Mouse (Mus musculus) lung, postnatal 4 days (tissue): ENCODE data around the gene Egfl8.

Experiments
- DNase-seq, 2 experiments: peaks; one replicate each; pipeline ENCODE4 v3.0.0; 2021

Gene Egfl8

DNA sequence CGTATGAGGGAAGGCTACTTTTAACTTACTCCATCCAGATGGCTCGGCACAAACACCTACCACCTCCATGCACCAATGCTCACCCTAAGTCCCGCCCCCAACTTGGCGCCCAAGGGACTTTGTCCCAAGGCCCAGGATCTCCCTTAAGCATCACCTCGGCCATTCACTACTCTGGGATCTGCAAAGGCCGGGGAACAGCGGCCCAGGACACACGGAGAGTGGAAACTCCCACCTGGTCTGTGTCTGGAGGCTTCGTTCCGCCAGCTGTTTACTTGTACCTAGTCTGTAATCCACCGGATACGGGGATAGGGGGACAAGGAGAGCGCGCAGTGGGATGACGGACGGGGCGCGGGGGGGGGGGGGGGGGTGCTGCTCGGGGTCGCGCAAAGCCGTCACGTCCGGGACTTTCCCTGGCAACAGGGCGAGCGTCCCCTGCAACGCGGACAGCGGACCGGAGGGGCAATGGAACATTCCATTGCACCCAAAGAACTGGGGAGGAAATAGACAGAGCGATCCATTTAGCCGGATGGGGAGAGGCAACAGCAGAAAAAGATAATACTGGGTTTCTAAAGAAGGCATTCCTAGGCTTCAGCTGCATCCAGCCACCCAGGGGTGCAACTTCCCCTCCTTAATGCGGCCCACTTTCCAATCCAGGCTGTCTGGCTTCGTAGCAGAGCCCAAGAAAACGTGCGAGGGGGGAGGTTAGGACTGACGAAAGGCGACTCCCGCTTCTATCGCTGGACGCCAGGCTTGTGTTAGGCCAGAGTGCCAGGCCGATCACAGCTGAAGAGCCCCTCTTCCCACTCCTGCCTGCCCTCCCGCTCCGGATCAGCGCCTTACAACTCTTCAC, 11.5 kb upstream of the Egfl8 start:
- peak; percentile 89 to 93 for DNase-seq

DNA sequence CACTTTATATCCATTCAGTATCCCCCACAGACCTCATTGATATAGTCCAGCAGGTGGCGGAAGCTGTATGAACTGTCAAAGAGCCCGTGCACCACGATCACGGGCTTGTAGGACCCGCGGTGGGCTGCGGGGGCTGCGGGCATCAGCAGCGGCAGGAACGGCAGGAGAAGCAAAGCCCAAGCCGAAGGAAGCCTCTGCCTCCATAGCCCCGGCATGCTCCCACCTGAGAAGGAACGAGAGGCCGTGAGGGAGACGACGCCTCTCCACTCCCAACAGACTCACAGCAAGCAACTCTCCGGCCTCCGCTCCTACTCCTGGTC, 11.0 kb upstream of the Egfl8 start:
- peak; percentile 43 to 55 for DNase-seq

DNA sequence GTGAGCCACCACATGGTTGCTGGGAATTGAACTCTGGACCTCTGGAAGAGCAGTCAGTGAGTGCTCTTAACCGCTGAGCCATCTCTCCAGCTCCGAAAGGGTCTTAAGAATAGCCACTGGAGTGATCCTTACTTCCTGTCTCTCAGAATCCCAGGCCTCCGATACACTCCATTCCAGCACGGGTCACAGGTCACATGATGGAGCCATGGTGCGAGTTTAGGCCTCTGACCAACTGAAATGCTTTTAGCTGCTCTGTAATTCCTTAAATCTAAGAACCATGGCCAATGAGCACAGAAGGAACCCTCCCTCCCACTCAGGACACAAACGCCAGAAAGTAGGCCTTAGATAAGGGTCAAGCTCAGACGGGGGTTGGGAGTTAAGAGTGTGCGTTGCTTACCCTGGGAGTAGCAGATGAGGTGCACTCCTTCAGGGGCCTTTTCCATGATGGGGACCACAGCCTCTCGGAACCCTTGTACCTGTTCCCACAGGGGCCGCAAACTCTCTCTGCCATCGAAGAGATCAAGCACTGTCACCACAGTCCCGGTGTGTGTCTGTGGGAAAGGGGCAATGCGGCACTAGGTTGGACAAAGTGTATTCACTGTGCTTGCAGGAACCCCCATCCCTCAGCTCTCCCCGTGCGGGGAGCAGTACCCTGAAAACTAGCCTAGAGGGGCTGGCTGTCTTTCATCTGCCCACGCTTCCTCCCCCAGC, 10.4 kb upstream of the Egfl8 start:
- no peak for DNase-seq

DNA sequence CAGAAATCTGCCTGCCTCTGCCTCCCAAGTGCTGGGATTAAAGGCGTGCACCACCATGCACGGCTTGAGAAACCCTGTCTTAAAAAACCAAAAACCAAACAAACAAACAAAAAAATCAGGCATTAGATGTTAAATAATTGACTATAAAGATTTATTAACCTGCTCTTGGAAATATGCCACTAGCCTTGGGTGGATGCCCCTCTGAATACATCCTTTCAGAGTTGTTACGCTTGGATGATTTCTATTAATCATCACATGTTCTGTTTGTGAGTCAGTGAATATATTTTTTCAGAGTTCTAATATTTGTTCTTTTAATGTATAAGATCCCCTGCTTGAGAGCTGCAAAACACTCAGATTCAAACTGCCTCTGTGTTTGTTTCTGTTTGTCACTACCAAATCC, 9.2 kb upstream of the Egfl8 start:
- DNase-seq: no peak

DNA sequence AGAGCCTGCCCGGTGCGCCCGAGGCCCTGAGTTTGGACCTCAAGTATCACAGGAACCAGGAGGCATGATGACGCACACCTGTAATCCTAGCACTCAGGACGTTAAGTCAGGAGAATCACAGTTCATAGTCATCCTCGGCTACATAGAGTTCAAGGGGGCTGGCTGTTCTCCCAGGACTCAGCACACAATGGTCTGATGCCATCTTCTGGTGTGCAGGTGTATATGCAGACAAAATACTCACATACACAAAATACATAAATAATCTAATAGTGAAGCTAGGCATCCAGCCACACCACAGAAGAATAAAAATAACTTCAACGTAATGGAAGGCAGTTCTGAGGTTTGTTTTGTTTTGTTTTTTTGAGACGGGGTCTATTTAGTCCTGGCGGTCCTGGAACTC, 7.4 kb upstream of the Egfl8 start:
- no peak for DNase-seq

DNA sequence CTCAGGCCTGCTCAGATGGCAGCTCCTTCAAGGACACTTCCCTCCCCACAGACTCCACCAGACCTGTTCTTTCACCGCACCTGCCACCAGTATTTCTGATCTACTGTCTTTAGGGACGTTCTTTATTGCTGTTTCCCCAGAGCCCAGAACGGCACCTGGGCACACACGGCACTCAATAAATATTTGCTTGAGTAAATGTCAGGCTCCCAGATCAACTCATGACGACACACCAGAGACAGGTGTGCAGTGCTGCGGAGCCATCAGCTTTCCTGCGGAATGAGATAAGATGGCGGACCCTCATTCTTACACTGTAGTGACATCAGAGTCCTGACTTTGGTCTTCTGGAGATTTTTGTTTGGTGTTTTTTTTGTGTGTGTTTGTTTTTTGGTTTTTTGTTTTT, 5.2 kb upstream of the Egfl8 start:
- no peak for DNase-seq

DNA sequence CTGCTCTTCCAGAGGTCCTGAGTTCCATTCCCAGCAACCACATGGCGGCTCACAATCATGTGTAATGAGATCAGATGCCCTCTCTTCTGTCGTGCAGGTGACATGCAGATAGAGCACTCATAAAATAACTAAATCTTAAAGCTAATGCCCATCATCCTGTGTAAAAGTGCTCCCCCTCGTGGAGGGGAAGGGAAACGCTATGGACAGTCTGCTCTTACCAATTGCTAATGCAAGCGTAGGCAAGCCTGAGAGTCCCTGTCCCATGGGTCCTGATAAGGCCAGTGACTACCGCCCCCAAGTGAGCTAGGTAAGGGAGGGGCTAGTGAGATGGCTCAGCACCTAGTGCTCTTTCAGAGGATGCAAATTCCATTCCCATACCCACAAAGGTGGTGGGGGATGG, 3.2 kb upstream of the Egfl8 start:
- DNase-seq: peak; percentile 63 to 84

DNA sequence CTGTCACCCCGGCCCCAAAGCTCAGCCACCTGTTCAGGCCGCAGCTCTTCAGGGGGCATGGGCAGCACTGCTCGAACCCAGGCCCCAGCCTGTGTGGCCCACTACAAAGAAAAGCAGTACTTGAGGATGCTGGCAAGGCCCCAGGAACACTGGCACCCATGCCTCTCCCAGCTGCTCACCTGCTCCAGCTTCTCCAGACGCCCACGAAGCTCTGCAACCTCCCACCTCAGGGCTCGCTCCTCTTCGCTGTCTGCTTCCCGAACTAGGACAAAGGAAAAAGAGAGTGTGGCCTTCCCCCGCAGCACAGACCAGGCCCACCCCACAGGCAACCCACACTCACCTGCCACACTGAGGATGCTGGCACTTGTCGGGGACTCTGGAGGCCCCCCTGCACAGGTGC, 1.9 kb downstream of the Egfl8 start:
- DNase-seq: peak in 1 of 2 experiments; percentile 21

DNA sequence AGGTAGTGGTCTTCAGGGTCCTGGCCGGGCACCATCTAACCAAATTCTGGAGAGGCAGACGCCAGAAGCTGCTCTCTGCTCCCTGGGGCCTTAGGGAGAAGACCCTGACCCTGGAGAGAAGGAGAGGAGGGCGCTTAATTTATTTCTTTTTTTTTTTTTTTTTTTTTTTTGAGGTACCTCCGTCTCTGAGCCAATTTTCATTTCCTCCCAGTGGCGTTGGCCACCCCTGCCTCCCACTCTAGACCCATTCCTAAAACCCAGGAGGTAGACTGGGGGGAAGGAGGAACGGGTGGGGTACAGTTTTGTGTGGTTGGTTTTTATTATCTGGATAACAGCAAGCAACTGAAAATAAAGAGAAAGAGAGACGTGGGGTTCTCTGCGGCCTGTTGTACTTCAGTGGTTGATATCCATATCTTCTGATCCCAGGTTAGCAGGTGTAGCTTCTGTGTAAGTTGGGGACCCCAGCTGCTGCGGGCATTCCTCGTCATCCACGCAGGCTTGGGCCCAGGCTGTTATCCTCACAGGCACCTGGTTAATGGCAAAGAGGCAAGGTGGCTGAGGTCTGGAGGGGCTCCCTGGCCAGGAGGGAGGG, 2.6 kb downstream of the Egfl8 start:
- DNase-seq: no peak

DNA sequence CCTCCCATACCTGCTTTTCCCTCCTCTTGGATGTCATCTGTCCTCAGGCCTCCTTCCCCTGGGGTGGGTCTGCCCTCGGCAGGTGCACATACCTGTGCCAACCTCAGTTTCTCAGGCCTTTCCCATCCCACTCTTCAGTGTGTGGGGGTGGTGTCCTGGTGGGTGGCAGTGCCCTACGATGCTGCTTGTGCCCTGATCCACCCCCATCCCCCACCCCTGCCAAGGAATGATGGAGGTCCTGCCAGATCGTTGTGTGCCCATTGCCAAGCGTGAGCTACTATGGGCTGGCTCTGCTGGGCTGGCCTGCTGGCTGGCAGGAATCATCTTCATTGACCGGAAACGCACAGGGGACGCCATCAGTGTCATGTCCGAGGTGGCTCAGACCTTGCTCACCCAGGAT, 4.7 kb downstream of the Egfl8 start:
- no peak for DNase-seq

DNA sequence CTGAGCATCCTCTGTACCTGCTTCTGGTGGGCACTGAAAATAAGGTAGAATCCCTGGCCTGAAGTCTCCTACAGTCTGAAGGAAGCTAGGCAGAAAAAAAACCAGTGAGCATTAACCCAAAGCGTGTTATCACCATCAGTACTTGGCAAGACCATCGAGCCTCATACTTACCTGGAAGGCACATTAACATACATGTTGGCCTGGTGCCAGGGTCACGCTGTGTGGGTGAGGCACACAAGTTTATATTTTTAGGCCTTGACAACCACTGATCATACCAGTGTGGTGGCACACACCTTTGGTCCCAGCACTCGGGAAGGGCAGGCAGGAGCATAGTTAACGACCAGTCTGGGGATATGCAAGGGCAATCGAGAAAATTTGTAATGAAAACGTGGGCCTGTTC, 7.8 kb downstream of the Egfl8 start:
- DNase-seq: no peak

DNA sequence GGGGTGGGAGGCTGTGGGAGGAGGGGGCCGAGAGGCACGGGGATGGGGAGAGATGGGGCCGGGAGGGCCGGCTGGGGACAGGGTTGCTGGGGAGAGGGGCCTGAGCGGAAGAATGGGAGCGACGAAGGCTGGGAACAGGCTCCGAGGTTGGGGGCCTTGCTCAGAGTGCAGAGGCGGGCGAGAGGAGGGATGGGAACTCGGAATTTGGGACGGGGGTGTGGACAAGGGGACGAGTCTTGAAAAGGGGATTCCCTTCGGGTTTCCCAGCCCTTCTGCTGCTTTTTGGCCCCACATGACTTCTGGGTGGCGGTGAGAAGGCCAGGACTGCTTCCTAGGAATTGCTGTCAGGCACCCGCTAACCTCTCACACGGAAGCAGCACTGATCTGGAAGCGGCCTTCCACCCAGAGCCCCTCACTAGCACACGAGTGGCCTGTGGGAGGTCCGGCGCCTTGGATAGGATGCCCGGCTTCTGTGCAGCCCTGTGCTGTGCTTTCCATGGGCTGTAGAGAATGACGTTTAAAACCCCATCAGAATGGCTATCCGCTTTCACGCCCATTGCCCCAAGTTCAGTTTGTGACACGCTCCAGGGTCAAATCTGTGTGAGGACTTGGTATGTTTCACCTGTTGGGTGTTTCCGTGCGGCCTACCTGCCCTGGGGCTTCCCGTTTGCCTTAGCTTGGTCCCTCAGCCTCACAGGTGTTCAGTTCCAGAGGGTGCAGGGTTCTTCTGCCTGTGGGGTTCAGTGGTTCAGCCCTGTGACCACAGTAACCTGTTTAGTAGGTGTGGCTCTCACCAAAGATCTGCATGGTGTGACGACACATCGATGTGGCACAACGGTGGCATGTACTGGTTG, 9.4 kb downstream of the Egfl8 start:
- DNase-seq: peak in 1 of 2 experiments; percentile 54

DNA sequence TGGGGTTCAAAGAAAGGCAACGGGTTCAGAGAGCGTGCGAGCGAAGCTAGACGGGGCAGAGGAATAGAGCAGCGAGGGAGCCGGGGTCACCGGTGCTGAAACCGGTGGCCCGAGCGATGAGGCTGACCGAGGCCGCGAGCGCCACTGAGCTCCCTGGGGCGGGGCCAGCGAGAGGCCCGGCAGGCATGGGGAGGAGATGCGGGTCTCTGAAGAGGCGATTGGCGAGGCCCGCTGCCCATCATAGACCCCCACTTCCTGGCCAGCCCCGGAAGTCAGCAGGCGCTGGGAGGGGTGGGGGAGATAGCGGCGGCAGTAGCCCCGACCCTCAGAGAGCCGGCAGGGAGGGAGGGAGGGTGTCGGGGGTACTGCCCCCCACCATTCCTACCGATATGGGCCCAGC, 10.2 kb downstream of the Egfl8 start:
- DNase-seq: peak; percentile 98

DNA sequence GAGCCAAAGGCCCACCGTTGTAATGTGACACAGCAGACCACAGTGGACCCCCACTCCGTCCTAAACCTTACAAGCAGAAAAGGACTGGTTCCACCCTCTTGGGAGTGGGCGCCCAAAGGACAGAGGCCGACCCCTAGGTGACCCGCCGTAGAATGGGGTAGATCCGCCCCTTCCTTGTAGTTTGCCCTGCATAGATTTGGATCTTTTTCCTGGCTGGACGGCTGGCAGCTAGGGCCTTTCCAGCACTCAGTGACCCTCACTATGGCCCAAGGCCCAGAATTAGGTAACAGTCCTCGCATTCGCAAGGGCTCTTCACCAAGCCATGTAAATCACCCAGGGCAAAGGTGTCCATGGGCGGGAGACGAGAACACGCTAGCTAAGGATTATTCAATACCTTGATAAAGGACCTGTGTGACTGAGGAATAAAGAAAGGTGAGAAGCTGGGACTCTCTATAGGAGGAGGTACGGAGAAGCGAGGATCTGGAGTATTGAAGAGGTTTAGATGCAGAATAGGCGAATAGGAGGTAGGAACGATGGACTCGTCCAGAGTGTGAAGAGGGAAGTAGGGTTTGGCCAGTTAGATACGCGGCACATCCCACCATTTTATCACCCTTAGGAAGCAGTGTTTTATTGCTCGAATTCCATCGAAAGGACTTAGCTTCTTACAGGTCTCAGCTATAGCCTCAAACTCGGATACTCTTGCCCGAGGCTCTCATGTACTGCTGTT, 11.1 kb downstream of the Egfl8 start:
- DNase-seq: peak; percentile 70 to 80

DNA sequence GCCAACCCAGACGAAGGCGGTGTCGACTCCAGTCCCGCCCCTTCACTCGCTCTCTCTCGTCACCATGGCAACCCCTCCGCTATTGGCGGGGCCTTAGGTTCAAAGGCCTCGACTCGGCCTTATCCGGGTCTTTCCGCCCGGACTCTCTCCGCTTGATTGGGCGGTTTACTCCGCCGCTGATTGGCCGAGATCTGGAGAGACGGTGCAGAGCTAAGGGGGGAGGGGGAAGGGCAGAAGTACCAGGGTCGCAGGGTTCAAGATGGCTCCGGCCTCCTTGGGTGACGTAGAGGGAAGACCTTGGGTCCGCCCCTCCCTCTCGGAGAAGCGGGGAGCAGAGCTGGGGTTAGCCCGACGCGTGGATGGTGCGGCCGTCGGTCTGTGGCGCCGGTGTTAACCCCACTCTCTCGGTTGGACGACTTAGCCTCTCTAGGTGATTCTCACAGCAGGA, 11.7 kb downstream of the Egfl8 start, which contains the start of gene Agpat1:
Gene Agpat1, plus strand, starts transcription at position 202 of the 448 bp plus-strand sequence.
- DNase-seq: peak; percentile 99

DNA sequence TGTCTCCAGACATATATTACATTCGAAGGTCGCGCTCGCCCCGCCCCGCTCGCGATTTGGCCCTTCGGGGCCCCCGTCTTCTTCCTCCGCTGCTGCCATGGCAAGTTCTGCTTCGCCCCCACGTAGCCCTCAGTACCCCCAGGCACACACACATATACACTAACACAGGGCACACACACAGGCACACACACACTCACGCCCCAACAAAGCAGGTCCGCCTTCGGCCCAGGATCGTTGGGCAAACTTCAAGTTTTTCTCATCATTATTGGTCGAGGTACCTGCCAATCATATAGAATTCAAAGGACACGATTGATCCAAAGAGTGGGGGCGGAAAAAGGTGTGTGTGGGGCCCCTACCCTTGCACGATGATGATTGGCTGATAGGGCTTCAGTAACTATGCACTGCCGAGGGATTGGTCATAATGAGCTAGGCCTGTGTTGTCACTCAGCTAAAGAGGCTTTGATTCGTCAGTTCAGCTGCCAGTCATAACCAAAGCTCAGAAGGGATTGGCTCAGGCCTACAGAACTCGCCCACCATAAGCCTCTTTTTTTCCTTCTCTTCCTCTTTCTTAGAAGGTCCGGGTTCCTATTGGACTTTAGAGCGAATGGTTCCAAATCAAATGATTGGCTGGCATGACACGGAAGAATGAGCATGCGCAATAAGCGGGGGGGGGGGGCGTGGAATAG, 12.3 kb downstream of the Egfl8 start, which contains the start of gene Rnf5:
Gene Rnf5, minus strand, starts transcription at position 316 of the 686 bp plus-strand sequence.
- peak; percentile 96 to 99 for DNase-seq

DNA sequence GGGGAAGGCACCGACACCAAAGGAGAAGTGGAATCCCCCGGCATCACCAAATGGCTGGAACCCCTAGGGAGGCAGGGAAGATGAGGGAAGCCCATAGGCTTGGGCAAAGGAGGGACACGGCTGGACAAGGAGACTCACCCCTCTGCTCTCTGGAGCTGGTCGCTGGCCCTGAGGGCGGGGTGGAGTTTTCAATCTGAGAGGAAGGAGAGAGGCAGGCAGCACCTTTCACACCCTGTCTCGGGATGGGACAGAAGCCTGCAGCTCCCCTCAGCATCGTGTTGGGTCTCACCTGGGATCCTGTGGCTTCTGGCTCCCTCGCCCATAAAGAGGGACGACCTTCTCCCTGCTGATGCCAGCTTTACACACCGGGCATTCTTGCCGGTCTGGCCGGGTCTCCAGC, 14.0 kb downstream of the Egfl8 start:
- DNase-seq: peak in 1 of 2 experiments; percentile 38

DNA sequence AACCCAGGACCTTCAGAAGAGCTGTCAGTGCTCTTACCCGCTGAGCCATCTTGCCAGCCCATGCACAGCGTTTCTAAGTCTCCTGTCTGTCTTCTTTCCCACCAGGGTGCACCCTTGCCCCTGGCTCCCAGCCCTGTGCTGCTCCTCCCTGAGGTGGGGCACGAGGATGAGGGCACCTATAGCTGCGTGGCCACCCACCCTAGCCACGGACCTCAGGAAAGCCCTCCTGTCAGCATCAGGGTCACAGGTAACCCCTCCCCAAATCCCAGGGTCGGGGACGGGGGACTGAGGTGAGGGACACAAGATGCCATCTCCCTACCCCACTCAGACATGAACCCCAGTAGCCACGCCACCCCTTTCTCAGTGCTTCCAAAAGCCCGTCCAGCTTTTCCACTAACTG, 15.9 kb downstream of the Egfl8 start:
- DNase-seq: peak in 1 of 2 experiments; percentile 33

DNA sequence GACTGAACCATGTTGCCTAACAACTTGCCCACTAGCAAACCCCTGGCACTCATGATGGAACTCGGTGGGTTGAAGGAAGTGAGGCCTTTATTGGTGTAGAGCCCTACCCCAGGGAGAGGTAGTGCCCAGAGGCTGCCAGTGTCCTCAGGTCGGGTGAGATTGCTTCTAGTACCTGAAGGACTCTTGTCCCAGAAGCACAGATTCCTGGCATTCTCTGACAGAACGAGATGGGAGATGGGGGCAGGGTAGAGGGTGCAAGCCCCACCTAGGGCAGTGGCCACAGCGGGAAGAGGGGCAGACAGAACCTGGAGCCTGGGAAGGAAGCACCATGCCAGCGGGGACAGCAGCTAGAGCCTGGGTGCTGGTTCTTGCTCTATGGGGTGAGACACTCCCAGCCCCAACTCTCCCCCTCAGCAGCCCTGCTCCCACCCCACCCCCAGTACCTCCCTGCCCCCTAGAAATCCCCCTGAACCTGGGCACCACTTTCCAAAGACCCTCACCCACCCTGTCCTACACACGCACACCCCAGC, 18.1 kb downstream of the Egfl8 start, which contains the start of gene Ager:
Gene Ager, plus strand, starts transcription at position 297 of the 530 bp plus-strand sequence.
- peak; percentile 73 to 85 for DNase-seq

DNA sequence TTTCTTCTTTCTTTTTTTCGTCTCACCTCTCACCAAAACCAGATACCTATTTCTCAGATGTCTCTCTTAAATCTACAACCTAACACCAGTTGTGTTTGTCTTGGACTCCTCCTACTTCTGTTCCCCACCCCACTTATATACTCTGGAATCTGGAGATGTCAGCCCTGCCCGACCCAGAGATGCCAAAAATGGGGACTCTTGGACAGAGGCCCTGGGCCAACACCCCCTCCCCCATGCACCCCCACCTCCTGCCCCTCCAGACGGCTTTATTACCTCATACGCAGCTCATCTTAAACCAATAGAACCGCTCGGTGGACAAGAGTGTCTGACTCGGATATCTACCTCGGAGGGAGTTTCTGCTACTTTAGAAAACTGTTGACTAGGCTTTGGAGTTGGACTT, 19.7 kb downstream of the Egfl8 start:
- DNase-seq: peak; percentile 46 to 68
